Mouse (Mus musculus) cortical plate, adult 2 months (tissue): ENCODE measurements around the gene Rora.

Source experiments
- CTCF ChIP-seq: fragments of 200-500 bp; IDR thresholded peaks from 2 replicates; pipeline ENCODE4 v1.5.1; 2011; ENCODE audit warnings: mild to moderate bottlenecking, control low read depth, low read length; ENCODE audit not compliant: insufficient read depth; ENCODE audit errors: extremely low read depth
- POLR2A ChIP-seq: fragments of 200-500 bp; IDR thresholded peaks from 2 replicates; pipeline ENCODE4 v1.6.1; 2011; ENCODE audit warnings: mild to moderate bottlenecking, low read length, control low read depth; ENCODE audit not compliant: insufficient read depth; ENCODE audit errors: extremely low read depth

DNA sequence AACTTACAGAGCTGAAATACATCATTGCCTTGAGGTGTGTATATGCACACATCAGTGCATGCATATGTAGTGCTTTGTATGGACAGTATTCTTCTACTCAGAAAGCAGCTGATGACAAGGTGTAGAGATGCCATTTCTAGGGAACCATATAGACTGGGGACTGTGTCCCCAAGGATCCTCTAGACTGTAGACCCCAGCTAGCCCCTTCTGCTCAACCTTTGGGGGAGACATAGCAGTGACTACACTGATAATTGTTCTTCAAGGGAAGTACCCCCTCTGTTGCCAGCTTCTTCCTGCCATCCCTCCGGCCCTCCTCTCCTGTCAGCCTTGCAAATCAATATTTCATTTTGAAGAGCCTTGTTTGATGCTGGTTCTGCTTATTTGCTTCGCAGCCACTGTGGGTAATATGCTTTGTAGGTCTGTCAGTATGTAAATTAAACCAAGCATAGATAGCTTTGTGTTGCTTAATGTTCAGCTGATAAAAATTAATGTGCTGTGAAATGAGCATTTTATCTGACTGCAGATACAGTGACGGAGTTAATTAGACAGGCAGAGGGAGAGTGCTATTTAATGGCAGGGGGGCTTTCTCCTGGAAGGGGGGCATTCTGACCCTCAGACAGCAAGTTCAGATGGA lies 430.6 kb downstream of the Rora start:
- TF ChIP-seq POLR2A (no peak), CTCF (no peak)
